Mouse (Mus musculus) CD4-positive, CD25-positive, alpha-beta regulatory T cell, adult 2 months (primary cell): ENCODE measurements around the gene Fam168a.
"Not testable (repeated sequence)": the region's sequence is repeated elsewhere in the genome, so short reads cannot be mapped to it uniquely, and the experiment has no call there.

Experiments
- DNase-seq: peaks from one replicate; pipeline ENCODE4 v3.0.0-alpha.2; 2012; ENCODE audit warnings: low read depth, low spot score

The Fam168a gene

DNA sequence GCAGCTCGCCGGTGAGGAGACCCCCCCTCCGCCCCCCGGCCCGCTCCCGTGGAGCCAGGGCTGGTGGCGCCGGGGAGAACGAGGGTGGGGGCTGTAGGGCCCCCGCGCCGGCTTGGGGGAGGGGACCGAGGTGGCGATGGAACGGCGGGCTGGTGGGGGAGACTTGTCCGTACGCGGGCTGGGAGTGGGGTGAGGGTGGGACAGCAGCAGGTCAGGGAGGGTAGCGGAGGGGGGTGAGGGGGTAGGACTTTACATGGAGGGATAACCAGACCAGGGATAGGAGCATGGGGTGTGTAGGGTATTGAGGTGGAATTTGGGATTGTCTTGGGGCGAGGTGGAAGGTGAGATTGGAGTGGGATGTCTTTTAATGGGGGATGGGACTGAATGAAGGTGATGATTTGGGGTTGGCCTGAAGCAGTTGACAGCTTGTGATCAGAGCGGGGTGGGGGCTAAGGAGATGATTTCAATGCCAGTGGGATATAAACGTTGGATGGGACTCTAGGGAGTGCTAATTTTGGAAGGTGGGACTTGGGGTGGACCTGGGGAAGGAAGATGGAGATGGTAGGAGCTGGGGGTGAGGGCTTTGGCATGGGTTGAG is 547 bp downstream of the Fam168a start:
- DNase-seq = no peak

GRCm38 (mm10) chr7:100718741-100719140 is 12.3 kb downstream of the Fam168a start:
- DNase-seq = no peak

GRCm38 (mm10) chr7:100722268-100722667 is 15.8 kb downstream of the Fam168a start:
- no peak for DNase-seq

DNA sequence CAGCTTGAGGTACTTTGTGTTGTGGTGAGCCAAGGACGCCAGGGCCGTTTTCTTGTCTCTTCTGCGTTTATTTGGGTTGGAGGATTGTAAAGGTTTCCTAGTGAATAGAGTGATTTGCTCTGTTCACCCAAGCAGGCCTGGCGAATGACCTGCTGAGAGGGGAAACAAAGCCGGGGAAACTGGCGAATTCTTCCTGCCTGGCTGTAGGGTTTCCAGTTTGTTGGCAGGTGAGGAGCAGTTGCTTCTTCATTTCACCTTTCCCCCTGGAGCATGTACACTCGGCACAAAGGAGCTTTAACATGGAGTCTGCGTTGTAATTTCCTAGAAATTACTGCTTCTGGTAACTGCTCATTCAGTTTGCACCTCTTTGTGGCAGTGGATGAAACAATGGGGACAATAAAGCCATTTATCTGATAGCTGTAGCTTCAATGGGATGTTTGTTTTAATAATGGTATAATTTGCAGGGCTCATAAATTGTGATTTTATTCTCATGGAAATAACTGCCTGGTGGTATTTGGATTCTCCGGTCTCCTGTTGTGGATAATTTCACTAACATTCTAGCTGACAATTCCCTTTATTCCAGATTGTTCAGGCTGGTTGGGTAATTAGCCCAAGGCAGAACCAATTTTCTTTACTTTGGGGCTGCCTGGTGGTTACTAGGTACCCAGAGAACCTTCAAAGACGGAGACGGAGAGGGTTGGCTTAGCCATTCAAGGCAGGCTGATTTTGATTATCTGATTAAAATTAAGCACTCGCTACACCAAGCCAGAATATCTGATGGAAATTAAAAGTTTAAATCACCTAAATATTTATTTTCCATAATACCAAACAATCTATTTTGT is 17.2 kb downstream of the Fam168a start:
- no peak for DNase-seq

DNA sequence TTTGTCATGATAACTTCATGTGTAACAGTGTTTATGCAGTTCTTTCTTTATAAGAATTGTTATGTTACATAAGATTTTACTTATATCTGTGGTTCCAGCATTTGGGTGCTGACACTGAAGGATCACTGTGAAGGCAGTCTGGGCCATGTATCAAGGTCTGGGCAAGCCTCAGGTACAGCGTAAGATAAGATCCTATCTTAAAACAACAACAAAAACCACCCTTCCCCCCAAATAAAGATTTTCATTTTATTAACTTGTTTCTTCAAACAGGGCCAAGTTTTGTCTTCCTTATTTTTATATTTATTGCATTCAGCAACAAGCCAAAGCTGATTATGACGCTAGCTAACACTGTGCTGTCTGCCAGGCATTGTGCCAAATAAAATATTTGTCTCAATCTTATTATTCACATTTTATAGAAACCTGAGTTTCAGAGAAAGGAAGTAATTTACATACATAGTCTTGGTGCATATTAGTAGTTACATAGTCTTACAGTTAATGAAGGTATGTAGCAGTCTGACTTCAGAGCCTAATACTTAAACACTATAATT is 21.2 kb downstream of the Fam168a start:
- DNase-seq = no peak

GRCm38 (mm10) chr7:100729778-100730177 is 23.3 kb downstream of the Fam168a start:
- DNase-seq = no peak

- peak; percentile 31 for DNase-seq
These were observed 26.1 kb downstream of the Fam168a start for GRCm38 (mm10) chr7:100732341-100733050.

GRCm38 (mm10) chr7:100733051-100733813 is 26.8 kb downstream of the Fam168a start:
- peak; percentile 11 for DNase-seq

DNA sequence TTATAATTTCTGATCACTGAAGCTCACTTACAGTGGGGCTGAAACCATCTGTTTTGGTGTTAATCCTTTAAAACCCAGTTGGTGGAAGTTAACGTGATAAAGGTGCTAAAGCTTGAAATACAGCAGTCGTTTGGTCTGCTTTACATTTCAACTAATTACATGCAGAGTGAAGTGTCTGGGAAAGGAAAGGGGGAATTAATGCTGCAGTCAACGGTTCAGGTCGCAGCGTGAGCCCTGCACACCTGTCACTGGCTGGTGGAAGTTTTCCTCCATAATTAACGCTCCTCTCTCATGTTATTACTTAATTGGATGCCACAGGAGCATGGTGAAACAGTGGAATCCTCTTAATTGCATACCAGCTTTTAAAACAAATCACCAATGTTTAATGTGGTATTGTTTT is 27.8 kb downstream of the Fam168a start:
- no peak for DNase-seq

DNA sequence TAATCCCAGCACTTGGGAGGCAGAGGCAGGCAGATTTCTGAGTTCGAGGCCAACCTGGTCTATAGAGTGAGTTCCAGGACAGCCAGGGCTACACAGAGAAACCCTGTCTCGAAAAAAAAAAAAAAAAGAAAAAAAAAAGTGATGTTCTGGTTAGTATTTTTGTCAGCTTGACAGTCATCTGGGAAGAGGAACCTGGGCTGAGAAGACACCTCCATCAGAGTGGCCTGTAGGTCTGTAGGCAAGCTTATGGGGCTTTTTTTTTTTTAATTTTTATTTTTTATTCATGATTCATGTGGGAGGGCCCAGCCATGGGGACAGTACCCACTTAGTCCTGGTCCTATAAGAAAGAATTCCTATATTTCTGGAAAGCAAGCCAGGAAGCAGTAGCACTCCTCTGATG is 28.5 kb downstream of the Fam168a start:
- not testable (repeated sequence) for DNase-seq

DNA sequence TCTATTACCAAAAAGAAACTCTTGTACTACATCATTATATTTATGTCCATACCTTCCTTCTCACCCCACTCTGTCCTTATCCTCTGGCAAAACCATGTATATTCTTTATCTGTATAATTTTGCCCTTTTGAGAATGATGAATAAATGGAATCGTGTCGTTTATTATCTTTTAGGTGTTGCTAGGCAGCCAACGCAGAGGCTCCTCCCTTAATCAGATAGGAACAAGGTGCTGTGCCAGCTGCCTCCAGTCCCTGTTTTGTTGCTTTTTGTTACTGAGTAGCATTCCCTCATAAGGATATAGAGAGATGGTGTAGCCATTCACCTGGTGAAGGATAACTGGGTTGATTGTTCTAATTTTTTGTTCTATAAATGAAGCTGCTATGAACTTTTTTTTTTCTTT is 29.7 kb downstream of the Fam168a start:
- DNase-seq = no peak

GRCm38 (mm10) chr7:100744372-100744771 is 37.9 kb downstream of the Fam168a start:
- DNase-seq = no peak

- no peak for DNase-seq
These were observed 43.7 kb downstream of the Fam168a start for GRCm38 (mm10) chr7:100750101-100750500.

DNA sequence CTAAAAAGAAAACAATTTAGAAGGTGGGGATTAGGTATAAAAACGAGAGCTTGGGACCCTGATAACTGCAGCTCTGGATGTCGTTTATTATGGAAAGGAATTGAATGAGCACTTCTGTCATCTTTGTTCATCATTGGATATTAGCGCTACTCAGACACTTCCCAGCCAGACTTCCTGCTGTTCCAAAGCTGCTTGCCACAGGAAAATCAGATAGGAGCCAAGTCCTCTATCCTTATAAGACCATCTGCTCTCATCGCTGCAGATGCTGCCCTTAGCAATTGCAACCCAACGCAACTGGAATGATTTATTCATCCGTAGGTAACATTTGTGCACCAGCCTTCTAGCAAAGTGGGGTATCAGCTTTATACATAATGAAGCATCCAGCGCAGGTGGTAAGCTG is 52.3 kb downstream of the Fam168a start:
- DNase-seq = no peak

DNA sequence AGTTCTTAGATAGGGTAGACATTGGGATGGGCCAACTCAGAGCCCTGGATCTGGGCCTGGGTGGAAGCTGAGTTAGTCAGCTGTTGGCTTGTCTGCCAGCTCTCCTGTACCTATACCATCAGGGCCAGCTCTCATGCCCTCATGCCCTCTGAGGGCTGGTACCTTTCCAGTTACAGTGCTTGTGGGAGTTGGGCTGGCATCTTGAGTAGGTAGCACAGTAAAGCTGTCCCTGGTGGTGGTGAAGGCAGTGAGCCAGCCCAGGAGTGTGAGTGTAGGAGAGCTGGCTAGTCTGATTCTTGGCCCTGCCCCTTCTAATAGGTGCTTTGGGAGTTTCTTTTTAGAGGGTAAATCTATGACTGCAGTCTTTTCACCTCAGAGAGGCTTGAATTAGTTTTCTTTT is 56.3 kb downstream of the Fam168a start:
- no peak for DNase-seq

DNA sequence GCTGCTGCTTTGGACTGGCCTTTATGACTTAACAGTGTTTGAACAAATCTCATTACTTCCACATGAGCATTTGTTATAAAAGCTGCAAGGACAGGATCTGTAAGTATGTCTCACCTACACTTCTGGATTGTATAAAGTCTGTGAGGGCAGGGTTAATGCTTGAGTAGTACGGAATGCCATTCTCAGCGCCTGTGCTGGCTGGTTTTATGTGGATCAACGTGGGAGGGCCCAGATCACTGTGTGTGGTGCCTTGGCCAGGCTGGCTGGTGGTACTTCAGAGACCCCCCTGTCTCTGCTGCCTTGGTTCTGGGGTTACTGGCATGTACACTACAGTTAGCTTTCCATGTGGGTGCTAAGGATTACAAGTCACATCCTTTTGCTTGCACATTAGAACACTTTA is 61.1 kb downstream of the Fam168a start:
- DNase-seq = no peak

- no peak for DNase-seq
These were observed 61.6 kb downstream of the Fam168a start for GRCm38 (mm10) chr7:100768009-100768408.

DNA sequence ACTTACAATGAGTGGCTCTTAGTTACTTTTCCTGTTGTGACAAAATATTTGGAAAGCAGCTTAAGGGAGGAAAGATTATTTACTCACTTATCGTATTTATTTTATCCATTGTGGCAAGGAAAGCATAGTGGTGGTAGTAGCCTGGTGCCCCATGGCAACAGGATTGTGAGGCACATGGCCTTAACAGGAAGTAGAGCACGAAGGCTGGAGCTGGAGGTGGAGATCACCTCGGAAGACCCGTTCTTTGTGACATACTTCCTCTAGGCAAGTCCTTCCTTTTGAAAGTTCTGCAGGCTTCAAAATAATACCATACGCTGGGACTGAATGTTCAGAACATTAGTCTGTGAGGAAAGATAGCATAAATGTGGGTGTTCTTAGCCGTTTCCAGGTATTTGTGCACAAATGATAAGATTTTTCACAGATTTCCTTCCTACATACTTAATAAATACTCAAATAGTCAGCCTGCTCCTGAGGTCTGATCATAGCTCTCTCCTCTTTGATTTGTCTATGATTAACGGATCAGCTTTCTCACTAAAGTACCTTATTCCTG is 63.2 kb downstream of the Fam168a start:
- no peak for DNase-seq

DNA sequence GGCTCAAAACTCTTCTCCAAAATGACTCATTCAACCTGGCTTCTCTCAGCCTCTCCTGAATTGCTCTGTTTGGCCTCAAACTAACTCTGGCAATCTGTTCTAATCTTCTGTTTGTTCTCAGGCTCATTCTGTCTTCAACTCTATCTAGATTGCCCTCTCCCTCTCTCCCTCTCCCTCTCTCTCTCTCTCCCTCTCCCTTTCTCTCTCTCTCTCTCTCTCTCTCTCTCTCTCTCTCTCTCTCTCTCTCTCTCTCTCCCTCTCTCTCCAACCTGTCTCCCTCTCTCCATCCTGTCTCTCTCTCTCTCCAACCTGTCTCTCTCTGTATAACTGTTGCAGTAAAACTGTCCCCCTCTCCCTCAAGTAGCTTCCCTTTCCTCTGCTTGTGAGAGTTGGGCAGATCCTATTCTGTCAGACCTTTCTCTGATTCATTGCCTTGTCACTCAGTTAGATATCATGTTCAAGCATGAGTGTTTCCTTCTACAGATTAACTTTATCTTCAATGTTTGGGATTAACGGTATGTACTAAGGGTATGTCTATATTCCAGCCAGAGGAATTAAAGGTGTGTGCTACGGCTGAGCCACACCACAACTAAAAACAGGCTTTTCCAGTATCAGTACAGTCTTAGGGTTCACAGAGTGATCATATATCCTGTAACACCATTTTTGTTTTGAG is 64.4 kb downstream of the Fam168a start:
- DNase-seq = no peak

GRCm38 (mm10) chr7:100774189-100774588 is 67.8 kb downstream of the Fam168a start:
- DNase-seq = peak; percentile 18

DNA sequence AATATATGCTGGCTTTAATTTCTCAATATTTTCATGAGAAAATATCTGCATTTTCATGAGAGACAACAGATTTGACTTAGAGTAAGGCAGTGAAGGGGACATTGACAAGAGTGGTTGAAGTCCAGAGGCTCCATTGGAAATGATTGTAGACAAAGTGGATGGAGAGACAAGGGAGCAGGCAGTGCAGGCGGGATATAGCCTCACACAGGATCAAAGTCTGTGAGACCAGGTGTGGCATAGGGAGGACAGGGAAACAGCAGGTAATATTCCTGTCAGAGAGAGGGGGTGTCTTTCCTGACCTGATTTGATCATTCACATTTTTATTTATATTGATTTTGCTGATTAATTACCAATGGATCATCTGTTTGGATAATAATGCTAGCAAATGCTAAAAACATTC is 69.4 kb downstream of the Fam168a start:
- DNase-seq = no peak
